ENCODE assay signal across 16 mouse cellular contexts in the genomic region with DNA sequence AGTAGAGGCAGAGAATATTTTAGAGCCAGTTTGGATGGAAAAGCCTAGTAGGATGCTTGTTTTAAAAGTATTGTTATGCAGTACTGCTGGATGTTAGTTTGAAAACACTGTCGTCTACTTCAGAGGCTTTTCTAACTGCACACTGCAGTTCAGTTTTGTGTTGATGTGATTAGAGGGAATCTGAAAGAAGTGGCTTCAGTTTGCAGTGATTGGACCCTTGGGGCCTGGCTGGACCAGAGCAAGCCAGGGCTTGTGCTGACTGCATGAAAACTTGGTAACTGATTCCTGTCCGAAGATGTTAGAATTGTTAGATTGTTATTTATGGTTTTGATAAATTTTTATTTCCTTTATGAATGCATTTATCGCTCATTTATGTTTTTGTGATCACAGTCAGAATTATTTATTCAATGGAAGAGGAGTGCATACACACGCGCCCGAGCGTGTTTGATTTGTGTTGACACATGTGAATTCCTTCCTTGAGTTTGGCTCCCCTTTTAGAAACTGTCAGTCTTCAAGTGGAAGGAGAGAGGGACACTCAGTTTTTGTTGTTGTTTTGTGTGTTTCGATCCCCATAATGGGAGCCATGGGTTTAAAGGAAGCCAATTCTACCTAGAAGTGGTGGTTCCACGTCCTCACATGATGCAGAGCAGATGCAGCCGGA.
DNase-seq lines count a peak whose midpoint lies in the region; ATAC-seq lines count a peak whose summit lies in the region.
"Had no signal": no experiment of that assay in that cellular context is flagged by ENCODE, and none has a peak within 500 bp of the region (broad histone marks: within the 10 kb centered on the region; RNA-seq: fewer than 3 reads in every experiment).

No protein-coding gene starts in this region.

- peaks cover 21% of the 10 kb centered on the region for H3K4me1 ChIP-seq in heart, embryonic 12.5 days (replicated peaks)
- peaks cover 33% of the 10 kb centered on the region for H3K4me1 ChIP-seq in embryonic facial prominence, embryonic 14.5 days (ENCODE audit: control insufficient read depth, insufficient read depth, low read length)
- H3K4me1 ChIP-seq in limb, embryonic 15.5 days, result peaks cover 26% of the 10 kb centered on the region
- H3K4me1 ChIP-seq in liver, embryonic 12.5 days, result no peaks in the 10 kb centered on the region

- 66% methylated on average over 10 of the region's 10 CpGs for WGBS in heart, embryonic 12.5 days
- 37% methylated on average over 10 of the region's 10 CpGs for WGBS in embryonic facial prominence, embryonic 14.5 days
- 48% methylated on average over 10 of the region's 10 CpGs for WGBS in limb, embryonic 15.5 days
- 74% methylated on average over 10 of the region's 10 CpGs for WGBS in liver, embryonic 12.5 days (ENCODE audit: insufficient replicate concordance)

- no peaks in the 10 kb centered on the region for H3K9me3 ChIP-seq in heart, embryonic 12.5 days (replicated peaks)
- no peaks in the 10 kb centered on the region for H3K9me3 ChIP-seq in embryonic facial prominence, embryonic 14.5 days (ENCODE audit: control insufficient read depth, low read length)
- H3K9me3 ChIP-seq in limb, embryonic 15.5 days, result no peaks in the 10 kb centered on the region
- H3K9me3 ChIP-seq in liver, embryonic 12.5 days (replicated peaks), result no peaks in the 10 kb centered on the region
- H3K9me3 ChIP-seq: heart, embryonic 15.5 days had no signal

- no peak overlapping the region for H3K9ac ChIP-seq in heart, embryonic 12.5 days
- H3K9ac ChIP-seq in embryonic facial prominence, embryonic 14.5 days (ENCODE audit: low read depth, low read length), result no peak overlapping the region
- no peak overlapping the region for H3K9ac ChIP-seq in limb, embryonic 15.5 days
- H3K9ac ChIP-seq in liver, embryonic 12.5 days, result no peak overlapping the region
- H3K9ac ChIP-seq: heart, embryonic 15.5 days had no signal

- H3K4me2 ChIP-seq in heart, embryonic 12.5 days, result no peak overlapping the region
- peak overlapping the region; percentile 20; the same call in 1 of the 2 replicates for H3K4me2 ChIP-seq in embryonic facial prominence, embryonic 14.5 days (ENCODE audit: low read depth, low read length)
- no peak overlapping the region for H3K4me2 ChIP-seq in limb, embryonic 15.5 days
- no peak overlapping the region for H3K4me2 ChIP-seq in liver, embryonic 12.5 days
- H3K4me2 ChIP-seq: heart, embryonic 15.5 days; liver, embryonic 11.5 days had no signal

- no peak overlapping the region for H3K27ac ChIP-seq in heart, embryonic 12.5 days (ENCODE audit: poor library complexity, severe bottlenecking)
- H3K27ac ChIP-seq in embryonic facial prominence, embryonic 14.5 days (replicated peaks; ENCODE audit: low read depth, low read length), result peak overlapping the region; percentile 36; the same call in 1 of the 2 replicates
- peak overlapping the region; percentile 43 for H3K27ac ChIP-seq in limb, embryonic 15.5 days
- H3K27ac ChIP-seq in liver, embryonic 12.5 days, result no peak overlapping the region
- H3K27ac ChIP-seq: heart, embryonic 15.5 days; hindbrain, postnatal 0 days had no signal

- H3K4me3 ChIP-seq in heart, embryonic 12.5 days, result no peak overlapping the region
- H3K4me3 ChIP-seq in embryonic facial prominence, embryonic 14.5 days (ENCODE audit: low read depth, low read length), result no peak overlapping the region
- no peak overlapping the region for H3K4me3 ChIP-seq in limb, embryonic 15.5 days
- H3K4me3 ChIP-seq in liver, embryonic 12.5 days, result no peak overlapping the region
- H3K4me3 ChIP-seq: heart, embryonic 15.5 days had no signal

- no peaks in the 10 kb centered on the region for H3K36me3 ChIP-seq in heart, embryonic 12.5 days
- no peaks in the 10 kb centered on the region for H3K36me3 ChIP-seq in embryonic facial prominence, embryonic 14.5 days (ENCODE audit: control insufficient read depth, insufficient read depth, low read length)
- no peaks in the 10 kb centered on the region for H3K36me3 ChIP-seq in limb, embryonic 15.5 days
- no peaks in the 10 kb centered on the region for H3K36me3 ChIP-seq in liver, embryonic 12.5 days
- H3K36me3 ChIP-seq: heart, embryonic 15.5 days had no signal

- peak; percentile 29 to 35 for DNase-seq in heart, adult 18-20 months
- DNase-seq in Muller cell, postnatal 12 days (ENCODE audit: inconsistent ontology term), result peak; percentile 82
- peak; percentile 50 for DNase-seq in embryonic facial prominence, embryonic 14.5 days (ENCODE audit: low spot score)
- no peak for DNase-seq in urinary bladder, postnatal 36 days (ENCODE audit: low spot score in 2 of 2)
- DNase-seq: adrenal gland, adult 8-10 months; kidney, postnatal 10 days; lung, postnatal 4 days; right cerebral cortex, adult 18-20 months; thymus, postnatal 36 days had no signal

- no peak for ATAC-seq in heart, embryonic 12.5 days (ENCODE audit: insufficient number of reproducible peaks, low FRiP score)
- ATAC-seq in embryonic facial prominence, embryonic 14.5 days (ENCODE audit: low read depth), result no peak; the same call in 1 of the 2 replicates
- ATAC-seq in limb, embryonic 15.5 days (ENCODE audit: insufficient number of reproducible peaks, low FRiP score, low TSS enrichment, low read depth), result no peak
- ATAC-seq in liver, embryonic 12.5 days, result no peak
- ATAC-seq: hindbrain, postnatal 0 days had no signal

- H3K27me3 ChIP-seq in heart, embryonic 12.5 days (replicated peaks), result no peaks in the 10 kb centered on the region
- H3K27me3 ChIP-seq in embryonic facial prominence, embryonic 14.5 days (replicated peaks; ENCODE audit: control insufficient read depth, insufficient read depth, low read length), result no peaks in the 10 kb centered on the region
- H3K27me3 ChIP-seq in limb, embryonic 15.5 days, result no peaks in the 10 kb centered on the region
- H3K27me3 ChIP-seq in liver, embryonic 12.5 days (replicated peaks), result no peaks in the 10 kb centered on the region
- H3K27me3 ChIP-seq: heart, embryonic 15.5 days; Patski had no signal

Comparison
In these comparisons a context has a peak if more than half of its experiments do, and no peak if none do; other contexts are left out.
1. DNase-seq: peak in heart, adult 18-20 months (2 of 2), Muller cell, postnatal 12 days (single experiment) and embryonic facial prominence, embryonic 14.5 days (single experiment); none in urinary bladder, postnatal 36 days (0 of 2).
2. H3K27ac ChIP-seq: peak in embryonic facial prominence, embryonic 14.5 days (single experiment) and limb, embryonic 15.5 days (single experiment); none in heart, embryonic 12.5 days (single experiment) and liver, embryonic 12.5 days (single experiment).